ENCODE assay signal across 8 mouse cellular contexts in genomic region chr7:125444076-125444463, GRCm38 (mm10). TPM values are rescaled to one million over a fixed set of nuclear protein-coding genes. Genes with fewer than 3 reads are reported as not detected.
A peak's percentile ranks its signal among the peaks of the same experiment; 100 is the strongest.
DNase-seq lines count a peak whose midpoint lies in the region; ATAC-seq and TF ChIP-seq lines count a peak whose summit lies in the region.

No protein-coding gene starts in this region.

- no peak for TF ChIP-seq RAD21 in CH12.LX (IDR thresholded peaks at IDR 0.05; ENCODE audit: low read depth, low read length)

- peak; percentile 24 for ATAC-seq in intestine, embryonic 16.5 days

- 15% methylated on average over 10 of the region's 10 CpGs for WGBS in intestine, embryonic 16.5 days

- peaks cover 12% of the 10 kb centered on the region for H3K9me3 ChIP-seq in CH12.LX (replicated peaks; ENCODE audit: low read length)
- H3K9me3 ChIP-seq in intestine, embryonic 16.5 days (ENCODE audit: control insufficient read depth, low read length), result peaks cover 9% of the 10 kb centered on the region; the same call in 1 of the 2 replicates
- H3K9me3 ChIP-seq in megakaryocyte, embryonic 14.5 days, result peaks cover 11% of the 10 kb centered on the region

- TF ChIP-seq CTCF in gastrocnemius, adult 2 months (IDR thresholded peaks at IDR 0.05), result no peak
- TF ChIP-seq CTCF in CH12.LX (conservative IDR thresholded peaks at IDR 0.05 in 1 of 2, IDR thresholded peaks at IDR 0.05 in 1 of 2; ENCODE audit: low read depth in 2 of 2, low read length in 2 of 2), result no peak
- TF ChIP-seq CTCF in embryonic fibroblast, embryonic 13.5 days (IDR thresholded peaks at IDR 0.05; ENCODE audit: borderline replicate concordance, insufficient read depth, low read length), result no peak

- no peak for DNase-seq in gastrocnemius, adult 2 months
- no peak for DNase-seq in gastrocnemius, adult 8-10 months (ENCODE audit: low spot score in 2 of 2)
- DNase-seq in CH12.LX (ENCODE audit: extremely low read depth), result no peak
- no peak for DNase-seq in left cerebral cortex, postnatal 25 days (ENCODE audit: low spot score in 2 of 2)
- no peak for DNase-seq in left cerebral cortex, adult 18-20 months (ENCODE audit: low spot score in 2 of 2)

- peaks cover 0 to 16% of the 10 kb centered on the region in 2 experiments; a peak in 2 of 4 replicates for H3K4me1 ChIP-seq in CH12.LX (ENCODE audit: control insufficient read depth in 1 of 2, insufficient read depth in 2 of 2)
- H3K4me1 ChIP-seq in embryonic fibroblast, embryonic 13.5 days (ENCODE audit: control insufficient read depth, insufficient read depth, low read length), result peaks cover 6% of the 10 kb centered on the region; the same call in 1 of the 2 replicates
- peaks cover 9% of the 10 kb centered on the region for H3K4me1 ChIP-seq in intestine, embryonic 16.5 days (ENCODE audit: control insufficient read depth, insufficient read depth, low read length)
- peaks cover 43% of the 10 kb centered on the region for H3K4me1 ChIP-seq in megakaryocyte, embryonic 14.5 days

- peak overlapping the region; percentile 72 for H3K4me2 ChIP-seq in CH12.LX (ENCODE audit: insufficient read depth, low read depth, poor library complexity, severe bottlenecking)
- H3K4me2 ChIP-seq in intestine, embryonic 16.5 days (ENCODE audit: low read depth, low read length), result peak overlapping the region; percentile 72

- in situ Hi-C loops in CH12.LX (cut with MboI; ENCODE audit: low pct_ligation_motif_present, low pct_unique_long_range_greater_than_20kb, low sequenced_read_pairs), result no loop called here

- dilution Hi-C loops in CH12.LX (cut with MboI; ENCODE audit: extremely low pct_ligation_motif_present, extremely low pct_unique_long_range_greater_than_20kb, low sequenced_read_pairs), result no loop called here

- no peaks in the 10 kb centered on the region for H3K27me3 ChIP-seq in CH12.LX (replicated peaks)
- no peaks in the 10 kb centered on the region for H3K27me3 ChIP-seq in intestine, embryonic 16.5 days (replicated peaks; ENCODE audit: control insufficient read depth, insufficient read depth, low read length)
- no peaks in the 10 kb centered on the region for H3K27me3 ChIP-seq in megakaryocyte, embryonic 14.5 days (replicated peaks)

- TF ChIP-seq POLR2A in CH12.LX (IDR thresholded peaks at IDR 0.05; ENCODE audit: low read depth, low read length), result no peak
- TF ChIP-seq POLR2A in embryonic fibroblast, embryonic 13.5 days (IDR thresholded peaks at IDR 0.05; ENCODE audit: low read depth, low read length), result no peak

- intact Hi-C loops in gastrocnemius, adult 2 months (cut with DNase I), result no loop called here
- intact Hi-C loops in left cerebral cortex, postnatal 25 days (cut with DNase I), result no loop called here

- H3K4me3 ChIP-seq in gastrocnemius, adult 2 months, result peak overlapping the region; percentile 78
- peak overlapping the region; percentile 73 to 85 (median 81) for H3K4me3 ChIP-seq in CH12.LX (replicated peaks in 1 of 3; ENCODE audit: low read depth in 2 of 3, low read length in 2 of 3, poor library complexity in 1 of 3)
- peak overlapping the region; percentile 57 for H3K4me3 ChIP-seq in embryonic fibroblast, embryonic 13.5 days (ENCODE audit: insufficient read depth, low read length)
- H3K4me3 ChIP-seq in intestine, embryonic 16.5 days (ENCODE audit: low read length), result peak overlapping the region; percentile 70
- H3K4me3 ChIP-seq in megakaryocyte, embryonic 14.5 days (replicated peaks), result peak overlapping the region; percentile 95

- peak overlapping the region; percentile 96 for H3K9ac ChIP-seq in CH12.LX (ENCODE audit: insufficient read depth, low read depth)
- H3K9ac ChIP-seq in intestine, embryonic 16.5 days (ENCODE audit: low read depth, low read length), result peak overlapping the region; percentile 85

- peaks cover 0 to 10% of the 10 kb centered on the region in 2 experiments for H3K36me3 ChIP-seq in CH12.LX (replicated peaks in 1 of 2; ENCODE audit: control insufficient read depth in 1 of 2, insufficient read depth in 1 of 2, low read length in 1 of 2)
- H3K36me3 ChIP-seq in intestine, embryonic 16.5 days (ENCODE audit: control insufficient read depth, insufficient read depth, low read length), result no peaks in the 10 kb centered on the region; the same call in 1 of the 2 replicates
- peaks cover 11% of the 10 kb centered on the region for H3K36me3 ChIP-seq in megakaryocyte, embryonic 14.5 days (replicated peaks; ENCODE audit: low read length)

- TF ChIP-seq EP300 in CH12.LX (IDR thresholded peaks at IDR 0.05; ENCODE audit: low read length), result no peak

- H3K27ac ChIP-seq in gastrocnemius, adult 2 months, result peak overlapping the region; percentile 95
- H3K27ac ChIP-seq in CH12.LX (ENCODE audit: insufficient read depth, low read depth), result no peak overlapping the region
- 0 out of 2 replicates have a peak overlapping the region, but pooled peaks have one; percentile 6 for H3K27ac ChIP-seq in embryonic fibroblast, embryonic 13.5 days (ENCODE audit: insufficient read depth, low read length)
- H3K27ac ChIP-seq in intestine, embryonic 16.5 days (ENCODE audit: low read length), result peak overlapping the region; percentile 98

- H3K79me2 ChIP-seq in CH12.LX (replicated peaks; ENCODE audit: control insufficient read depth, extremely low read depth, insufficient read depth, poor library complexity, severe bottlenecking), result no peaks in the 10 kb centered on the region

TF ChIP-seq in CH12.LX, 34 proteins besides CTCF, POLR2A, EP300 and RAD21:
- TF ChIP-seq ETS1 (conservative IDR thresholded peaks at IDR 0.05; ENCODE audit: low read depth, low read length) (no peak), RCOR1 (conservative IDR thresholded peaks at IDR 0.05; ENCODE audit: low read depth, low read length) (no peak), MAX (IDR thresholded peaks at IDR 0.05; ENCODE audit: low read length) (no peak), PAX5 (IDR thresholded peaks at IDR 0.05; ENCODE audit: low read length) (no peak), E2F4 (IDR thresholded peaks at IDR 0.05; ENCODE audit: insufficient replicate concordance, low read depth, low read length) (no peak), JUND (conservative IDR thresholded peaks at IDR 0.05; ENCODE audit: low read depth, low read length) (no peak), ZC3H11A (IDR thresholded peaks at IDR 0.05; ENCODE audit: low read depth, low read length) (no peak), ZMIZ1 (IDR thresholded peaks at IDR 0.05; ENCODE audit: low read depth, low read length) (no peak), UBTF (IDR thresholded peaks at IDR 0.05; ENCODE audit: low read depth, low read length) (no peak), ZNF384 (IDR thresholded peaks at IDR 0.05; ENCODE audit: low read depth, low read length) (no peak), USF1 (IDR thresholded peaks at IDR 0.05; ENCODE audit: low read depth, low read length) (no peak), NRF1 (IDR thresholded peaks at IDR 0.05; ENCODE audit: low read depth, low read length) (no peak), BHLHE40 (IDR thresholded peaks at IDR 0.05; ENCODE audit: low read depth, low read length) (no peak), POLR2AphosphoS2 (IDR thresholded peaks at IDR 0.05; ENCODE audit: low read depth, low read length) (no peak)

RNA-seq across cellular contexts. Expression of gene Kdm8, which starts 0.4 kb away (rescaled TPM):
- total RNA-seq in gastrocnemius, adult 2 months (2021), result 1 to 10 TPM; 7.1 to 7.5 TPM
- 1 to 10 TPM; 6.4 to 7.6 (median 6.7) TPM for total RNA-seq in gastrocnemius, adult 8-10 months (2022)
- total RNA-seq in CH12.LX (2012; rRNA removed) (5.0 and 7.9 TPM in 2 replicates), CH12.LX (2014; rRNA removed) (8.7 and 8.9 TPM in 2 replicates)
- polyA plus RNA-seq in CH12.LX (2012; ENCODE audit: insufficient read length, low read depth), result 6.6 and 6.7 TPM in 2 replicates
- polyA plus RNA-seq in embryonic fibroblast, embryonic 13.5 days (2011; ENCODE audit: insufficient read length, low read depth, missing spikeins), result 3.7 and 4.1 TPM in 2 replicates
- polyA plus RNA-seq in intestine, embryonic 16.5 days (2015; fragmentation: Nextera tagmentation; extraction: Ambion mirVana), result 9.3 and 10.4 TPM in 2 replicates
- 0.54 and 2.6 TPM in 2 replicates for polyA plus RNA-seq in megakaryocyte, embryonic 14.5 days (2012; ENCODE audit: insufficient read depth, low replicate concordance)
- 1 to 10 TPM; 3.8 to 4.7 TPM for total RNA-seq in left cerebral cortex, postnatal 25 days (2021)
- total RNA-seq in left cerebral cortex, adult 18-20 months (2021), result 1 to 10 TPM; 4.5 TPM

RNA-seq across cellular contexts. Expression of gene Nsmce1, which starts 47.3 kb away (rescaled TPM):
- 10 to 100 TPM in 1 of 2 experiments, 1 to 10 TPM in 1; 10.0 to 12.0 TPM for total RNA-seq in gastrocnemius, adult 2 months (2021)
- total RNA-seq in gastrocnemius, adult 8-10 months (2022), result 10 to 100 TPM in 3 of 4 experiments, 1 to 10 TPM in 1; 10.0 to 10.9 (median 10.3) TPM
- total RNA-seq in CH12.LX (2012; rRNA removed) (56.1 and 74.8 TPM in 2 replicates), CH12.LX (2014; rRNA removed) (61.9 and 70.5 TPM in 2 replicates)
- 52.0 and 52.5 TPM in 2 replicates for polyA plus RNA-seq in CH12.LX (2012; ENCODE audit: insufficient read length, low read depth)
- 51.1 and 55.1 TPM in 2 replicates for polyA plus RNA-seq in embryonic fibroblast, embryonic 13.5 days (2011; ENCODE audit: insufficient read length, low read depth, missing spikeins)
- 104 and 115 TPM in 2 replicates for polyA plus RNA-seq in intestine, embryonic 16.5 days (2015; fragmentation: Nextera tagmentation; extraction: Ambion mirVana)
- polyA plus RNA-seq in megakaryocyte, embryonic 14.5 days (2012; ENCODE audit: insufficient read depth, low replicate concordance), result 6.5 and 12.8 TPM in 2 replicates
- 10 to 100 TPM; 12.8 to 13.4 TPM for total RNA-seq in left cerebral cortex, postnatal 25 days (2021)
- total RNA-seq in left cerebral cortex, adult 18-20 months (2021), result 10 to 100 TPM; 12.1 to 13.4 TPM
